Mouse (Mus musculus): ENCODE results near the gene Ghrl.

Gene Ghrl

DNA sequence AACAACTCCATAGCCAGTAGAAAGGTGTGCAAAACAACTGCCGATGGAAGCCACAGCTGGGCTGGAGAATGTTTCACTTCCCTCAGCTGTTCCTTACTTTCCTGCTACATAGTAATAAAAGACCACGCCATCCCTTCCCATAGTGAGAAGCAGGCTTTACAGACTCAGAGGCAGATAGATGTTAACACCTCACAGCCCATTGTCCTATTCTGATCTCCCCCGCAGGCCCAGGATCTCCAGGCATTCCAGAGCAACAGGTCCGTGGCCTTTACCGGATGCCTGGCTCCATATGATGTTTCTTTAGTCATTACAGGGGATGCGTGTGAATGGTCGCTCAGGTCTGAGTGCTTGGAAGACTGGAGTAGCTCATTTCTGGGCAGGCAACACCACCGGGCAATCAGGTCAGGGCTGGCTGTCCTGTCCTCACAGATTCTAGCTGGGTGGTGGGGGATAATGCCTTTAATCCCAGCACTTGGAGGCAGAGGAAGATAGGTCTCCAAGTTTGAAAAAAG is 52.0 kb downstream of the Ghrl start:
- no peak for DNase-seq
